Mouse (Mus musculus): ENCODE results near the gene Arpin.

DNA sequence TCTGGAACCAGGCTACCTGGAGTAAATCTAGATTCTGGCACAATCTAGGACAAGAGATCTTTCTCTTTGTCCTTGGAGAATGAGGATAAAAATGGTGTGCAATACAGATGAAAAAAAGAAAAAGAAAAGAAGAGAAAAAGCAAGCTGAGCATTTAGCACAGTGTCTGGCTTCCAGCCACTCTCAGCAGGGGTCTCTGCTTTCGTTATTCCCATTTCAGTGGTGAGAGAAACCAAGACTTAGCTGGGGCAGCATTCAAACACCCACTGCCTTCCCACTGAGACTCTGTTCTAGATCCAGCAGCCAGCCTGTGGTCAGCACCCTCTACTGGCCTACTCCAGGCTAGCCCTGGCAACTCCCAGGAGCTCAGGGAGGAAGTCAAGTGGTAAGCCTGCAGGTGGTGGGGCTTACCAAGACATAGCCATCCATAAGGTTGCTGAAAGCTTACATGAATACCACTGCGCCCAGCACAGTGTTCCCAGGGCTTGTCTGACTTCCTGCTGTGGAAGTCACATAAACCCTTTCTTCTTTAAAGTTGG lies 6.6 kb downstream of the Arpin start:
- TF ChIP-seq GATA1 (IDR thresholded peaks at IDR 0.05; ENCODE audit: borderline replicate concordance, low read length) = no peak
- no peak for TF ChIP-seq FLI1 (IDR thresholded peaks at IDR 0.05; ENCODE audit: low read length)

Measured in megakaryocyte, embryonic 14.5 days (primary cell).